Mouse (Mus musculus) MEL (cell line): Measurements from ENCODE around the gene Slc25a25.
"Not testable (repeated sequence)": the region's sequence is repeated elsewhere in the genome, so short reads cannot be mapped to it uniquely, and the experiment has no call there.

Experiments used
- CTCF ChIP-seq, 3 experiments: IDR thresholded peaks in 2 of 3; conservative IDR thresholded peaks in 1 of 3; 2 replicates each; pipeline ENCODE4 v1.5.1; 2011 to 2012; ENCODE audit warnings: low read length in 3 of 3, low read depth in 2 of 3, mild to moderate bottlenecking in 2 of 3, improper control_type of control experiment in 1 of 3, inconsistent platforms in 1 of 3, mixed read lengths in 1 of 3, moderate library complexity in 1 of 3; ENCODE audit not compliant: control insufficient read depth in 1 of 3, insufficient read depth in 1 of 3, poor library complexity in 1 of 3, severe bottlenecking in 1 of 3
- E2F4 ChIP-seq: IDR thresholded peaks from 2 replicates; pipeline ENCODE4 v1.6.1; 2011; ENCODE audit warnings: low read depth, low read length, improper control_type of control experiment, borderline replicate concordance
- EP300 ChIP-seq, 2 experiments: IDR thresholded peaks; 2 replicates each; pipeline ENCODE4 v1.6.1; 2011; ENCODE audit warnings: improper control_type of control experiment in 2 of 2, low read length in 2 of 2, low read depth in 1 of 2, mild to moderate bottlenecking in 1 of 2
- MAFK ChIP-seq: IDR thresholded peaks from 2 replicates; pipeline ENCODE4 v1.6.1; 2011; ENCODE audit warnings: low read depth, mild to moderate bottlenecking, low read length, improper control_type of control experiment, borderline replicate concordance
- MAX ChIP-seq: IDR thresholded peaks from 2 replicates; pipeline ENCODE4 v1.6.1; 2011; ENCODE audit warnings: low read length, improper control_type of control experiment
- MAZ ChIP-seq: IDR thresholded peaks from 2 replicates; pipeline ENCODE4 v1.6.1; 2012; ENCODE audit warnings: low read depth, mild to moderate bottlenecking, inconsistent platforms, low read length, improper control_type of control experiment
- POLR2A ChIP-seq, 2 experiments: IDR thresholded peaks; 2 replicates each; pipeline ENCODE4 v1.6.1; 2011 to 2012; ENCODE audit warnings: low read length in 2 of 2, mild to moderate bottlenecking in 2 of 2, control low read depth in 1 of 2, improper control_type of control experiment in 1 of 2, low read depth in 1 of 2, moderate library complexity in 1 of 2; ENCODE audit not compliant: control insufficient read depth in 1 of 2, insufficient read depth in 1 of 2, poor library complexity in 1 of 2
- SIN3A ChIP-seq: IDR thresholded peaks from 2 replicates; pipeline ENCODE4 v1.6.1; 2012; ENCODE audit warnings: low read length, improper control_type of control experiment, inconsistent platforms
- ZKSCAN1 ChIP-seq: IDR thresholded peaks from 2 replicates; pipeline ENCODE4 v1.6.1; 2012; ENCODE audit warnings: low read depth, mild to moderate bottlenecking, inconsistent platforms, low read length, improper control_type of control experiment, moderate library complexity

DNA sequence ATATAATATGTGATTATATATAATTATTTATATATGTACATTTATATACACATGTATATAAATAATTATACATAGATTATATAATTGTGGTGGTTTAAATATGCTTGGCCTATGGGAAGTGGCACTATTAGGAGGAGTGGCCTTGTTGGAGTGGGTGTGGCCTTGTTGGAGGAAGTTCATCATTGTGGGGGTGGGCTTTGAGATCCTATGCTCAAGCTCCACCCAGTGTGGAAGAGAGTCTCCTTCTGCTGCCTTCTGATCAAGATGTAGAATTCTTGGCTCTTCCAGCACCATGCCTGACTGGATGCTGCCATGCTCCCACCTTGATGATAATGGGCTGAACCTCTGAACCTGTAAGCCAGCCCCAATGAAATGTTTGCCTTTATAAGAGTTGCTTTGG, 39.5 kb upstream of the Slc25a25 start:
- not testable (repeated sequence) for TF ChIP-seq CTCF (IDR thresholded peaks at IDR 0.05 in 2 of 3, conservative IDR thresholded peaks at IDR 0.05 in 1 of 3; ENCODE audit: control insufficient read depth in 1 of 3, insufficient read depth in 1 of 3, low read depth in 2 of 3, low read length in 3 of 3, poor library complexity in 1 of 3, severe bottlenecking in 1 of 3); SIN3A; EP300 (IDR thresholded peaks at IDR 0.05; ENCODE audit: low read depth in 1 of 2, low read length in 2 of 2); MAFK; ZKSCAN1; POLR2A (IDR thresholded peaks at IDR 0.05; ENCODE audit: control insufficient read depth in 1 of 2, insufficient read depth in 1 of 2, low read depth in 1 of 2, low read length in 2 of 2, poor library complexity in 1 of 2); MAX; MAZ; E2F4
